Mouse (Mus musculus): ENCODE results near the gene Homer1. TPM values are rescaled to one million over a fixed set of nuclear protein-coding genes. Genes with fewer than 3 reads are reported as not detected.

Homer1 gene
- 2.5 and 2.7 TPM in 2 replicates for polyA plus RNA-seq (2012; rRNA removed)

DNA sequence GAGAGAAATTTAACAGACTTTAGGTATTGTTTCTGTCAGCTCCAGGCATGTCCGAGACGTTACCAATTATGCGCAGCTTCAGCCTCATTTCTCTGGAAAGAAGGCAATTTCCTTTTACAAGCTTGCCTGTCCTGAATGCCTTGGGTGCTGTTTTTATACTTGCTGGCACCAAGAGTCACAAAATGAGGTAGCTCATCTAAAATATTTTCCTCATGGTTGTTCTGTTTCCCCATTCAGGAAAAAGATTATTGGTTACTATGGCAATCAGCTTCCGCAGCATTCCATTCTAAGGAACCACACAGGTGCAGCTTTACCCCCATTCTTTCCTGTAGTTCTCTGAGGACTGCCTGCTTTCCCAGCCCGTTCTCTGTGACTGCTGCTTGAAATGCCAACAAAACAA, at the start of gene Homer1:
Gene Homer1 (plus strand): TSS at position 320 of the 400 bp plus-strand sequence.

Other genes with a start within 250 kb of the Homer1 start
- 0.01 TPM in 2 replicates for gene Cmya5, start 154.9 kb upstream of the Homer1 start, polyA plus RNA-seq (2012; rRNA removed)
- gene Tent2, start 107.2 kb upstream of the Homer1 start, polyA plus RNA-seq (2012; rRNA removed), result 22.3 and 22.8 TPM in 2 replicates
- gene Jmy, start 200.2 kb downstream of the Homer1 start, polyA plus RNA-seq (2012; rRNA removed), result 2.5 and 3.0 TPM in 2 replicates

All from liver, embryonic 18 days (tissue).